Mouse (Mus musculus) frontal cortex, postnatal 36 days (tissue): Measurements from ENCODE around the gene Hist1h4d.

ENCODE experiments used
- DNase-seq, 2 experiments: peaks; one replicate each; pipeline ENCODE4 v3.0.0; 2022; ENCODE audit warnings: low spot score in 2 of 2

Hist1h4d gene

GRCm38 (mm10) chr13:23593051-23593770 lies 11.8 kb downstream of the Hist1h4d start:
- DNase-seq, result no peak

GRCm38 (mm10) chr13:23595185-23595584 lies 13.8 kb downstream of the Hist1h4d start:
- no peak for DNase-seq

GRCm38 (mm10) chr13:23595622-23596372 lies 14.4 kb downstream of the Hist1h4d start:
- DNase-seq, result no peak

GRCm38 (mm10) chr13:23597957-23598356 lies 16.6 kb downstream of the Hist1h4d start:
- peak in 1 of 2 experiments; percentile 72 for DNase-seq

DNA sequence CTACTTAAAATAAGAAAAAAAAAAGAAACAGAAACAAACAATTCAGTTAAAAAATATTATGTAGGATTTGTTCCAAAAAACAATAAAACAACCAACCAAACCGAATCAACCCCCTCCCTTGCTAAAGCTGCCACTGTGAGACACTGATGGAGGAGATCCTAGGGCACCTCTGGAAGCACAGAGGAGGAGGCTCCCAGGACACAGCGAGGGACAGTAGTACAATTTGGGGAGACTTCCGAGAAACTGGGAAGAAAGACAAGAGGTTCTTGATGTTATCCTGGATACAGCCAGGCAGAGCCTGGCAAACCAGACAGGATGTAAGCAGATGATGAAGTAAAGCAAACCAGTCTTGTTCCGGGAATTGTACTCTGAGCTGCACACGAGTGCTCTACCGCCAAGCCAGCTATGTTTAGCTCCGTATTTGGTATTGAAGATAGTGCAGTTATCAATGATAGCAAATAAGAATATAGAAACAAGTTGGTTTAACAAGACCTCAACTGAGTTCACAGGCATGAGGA lies 21.8 kb downstream of the Hist1h4d start:
- DNase-seq, result no peak

GRCm38 (mm10) chr13:23604452-23604851 lies 23.1 kb downstream of the Hist1h4d start:
- no peak for DNase-seq

DNA sequence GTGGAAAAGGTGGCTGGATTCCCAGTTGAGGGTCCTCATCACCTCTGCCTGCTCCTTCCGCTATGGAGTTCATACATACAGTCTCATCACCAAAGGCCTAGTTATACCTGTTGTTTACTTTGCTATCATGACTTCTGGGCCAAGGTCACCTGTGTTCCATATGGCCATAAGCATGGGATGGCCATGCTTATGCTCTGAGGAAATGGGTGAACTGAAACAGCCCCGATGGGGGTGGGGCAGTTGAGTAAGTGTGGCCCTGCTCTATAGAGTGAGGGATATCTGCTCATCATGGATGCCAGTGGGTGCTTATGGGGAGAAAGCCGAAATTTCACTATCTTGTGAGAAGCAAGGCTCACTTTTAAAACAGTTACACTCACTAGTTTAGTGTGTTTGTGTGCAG lies 23.7 kb downstream of the Hist1h4d start:
- DNase-seq, result no peak

DNA sequence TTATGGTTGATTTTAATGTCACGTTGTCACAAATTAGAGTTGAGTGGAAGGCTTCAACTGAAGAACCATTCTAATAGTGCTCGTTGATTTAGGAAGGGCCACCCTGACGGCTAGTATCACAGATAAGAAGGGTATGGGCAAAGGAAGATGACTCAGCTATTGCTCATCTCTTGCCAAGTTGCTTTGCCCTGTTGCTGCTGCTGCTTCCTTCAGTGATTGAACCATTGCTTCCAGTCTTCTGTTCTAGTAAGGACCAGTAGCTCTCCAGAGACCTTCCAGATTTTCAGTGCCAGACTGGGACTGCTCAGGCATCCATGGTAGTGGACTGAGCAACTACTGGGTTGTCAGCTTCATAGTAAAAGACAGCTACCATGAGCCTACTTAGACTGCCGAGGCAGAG lies 27.8 kb downstream of the Hist1h4d start:
- no peak for DNase-seq

DNA sequence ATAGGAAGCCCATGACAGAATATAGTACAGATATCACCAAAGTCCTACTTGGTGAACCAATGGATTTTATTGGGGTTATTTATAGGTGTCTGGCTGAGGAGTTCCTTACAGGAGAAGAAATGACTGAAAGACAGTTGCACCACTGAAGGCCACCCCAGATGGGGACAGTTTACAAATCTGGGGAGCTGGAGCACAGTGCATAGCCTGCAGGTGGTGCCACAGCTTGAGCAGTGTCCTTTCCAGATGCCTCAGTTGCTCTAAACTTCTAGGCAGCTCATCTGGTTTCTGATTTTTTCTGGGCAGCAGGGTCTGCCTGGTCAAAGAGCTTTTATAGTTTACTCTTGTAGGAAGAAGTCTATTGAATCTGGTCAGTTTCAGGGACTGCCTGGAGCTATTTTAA lies 28.4 kb downstream of the Hist1h4d start:
- DNase-seq, result no peak

DNA sequence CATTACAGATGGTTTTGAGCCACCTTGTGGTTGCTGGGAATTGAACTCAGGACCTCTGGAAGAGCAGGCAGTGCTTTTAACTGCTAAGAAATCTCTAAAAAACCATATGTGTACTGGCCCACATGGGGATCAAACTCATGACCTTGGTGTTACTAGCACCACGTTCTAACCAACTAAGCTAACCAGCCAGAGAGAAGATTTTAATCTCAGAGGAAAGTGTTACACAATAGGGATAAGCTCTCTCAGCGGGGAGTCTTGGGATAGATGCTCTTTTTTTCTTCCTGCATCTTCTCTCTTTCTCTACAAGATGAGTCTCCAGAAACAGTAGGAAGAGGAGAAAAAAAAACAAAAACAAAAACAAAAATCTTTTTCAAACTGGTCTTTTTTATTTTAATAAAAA lies 29.0 kb downstream of the Hist1h4d start:
- DNase-seq, result no peak

DNA sequence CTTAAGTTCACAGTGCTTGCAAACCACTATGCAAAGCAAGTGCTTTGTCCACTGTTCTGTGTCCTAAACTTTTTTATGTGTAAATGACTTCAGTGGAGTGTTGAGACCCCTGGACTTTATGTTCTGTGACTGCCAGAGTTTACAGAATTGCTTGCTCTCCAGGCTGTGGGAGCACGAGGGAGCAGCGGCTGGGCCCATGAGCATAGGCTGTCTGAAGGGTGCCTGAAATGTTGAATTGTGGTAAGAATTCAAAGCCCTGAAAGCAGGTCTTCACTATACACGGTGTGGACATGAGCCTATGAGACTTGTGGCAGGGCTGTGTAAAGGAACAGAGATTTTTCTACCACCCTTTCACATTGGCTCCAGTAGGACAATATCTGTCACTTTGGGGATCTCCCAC lies 30.2 kb downstream of the Hist1h4d start:
- DNase-seq, result no peak

GRCm38 (mm10) chr13:23620056-23620732 lies 38.8 kb downstream of the Hist1h4d start:
- DNase-seq, result peak in 1 of 2 experiments; percentile 6

- DNase-seq, result peak; percentile 76 to 83
Measured at GRCm38 (mm10) chr13:23620733-23621531, 39.5 kb downstream of the Hist1h4d start, which contains the start of gene Hist1h2be. TSS of gene Hist1h2be (minus strand) at chr13:23621124.

DNA sequence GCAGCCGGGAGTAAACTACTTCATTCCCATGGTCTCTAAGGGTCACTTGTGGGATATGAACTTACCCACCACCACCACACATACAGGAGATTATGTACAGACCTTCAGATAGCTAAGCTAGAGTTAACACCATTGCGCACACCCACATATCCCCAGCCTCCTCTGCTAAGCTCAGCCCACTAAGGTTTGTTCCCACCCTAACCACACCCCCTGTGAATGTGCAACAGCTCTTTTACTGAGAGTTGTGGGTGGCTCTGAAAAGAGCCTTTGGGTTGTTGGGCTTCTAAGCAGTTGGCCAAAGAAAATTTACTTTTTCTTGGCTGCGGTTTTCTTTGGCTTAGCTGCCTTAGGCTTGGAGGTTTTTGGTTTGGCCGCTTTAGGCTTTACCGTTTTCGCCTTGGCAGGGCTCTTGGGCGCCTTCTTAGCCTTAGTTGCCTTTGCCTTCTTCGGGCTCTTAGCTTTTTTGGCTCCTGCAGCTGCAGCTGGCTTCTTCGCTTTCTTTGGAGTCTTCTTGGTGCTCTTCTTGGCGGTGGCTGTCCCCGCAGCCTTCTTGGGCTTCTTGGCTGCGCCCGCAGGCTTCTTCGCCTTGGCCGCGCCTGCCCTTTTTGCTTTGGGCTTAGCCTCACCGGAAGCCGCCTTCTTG lies 40.3 kb downstream of the Hist1h4d start:
- peak in 1 of 2 experiments; percentile 70 for DNase-seq

DNA sequence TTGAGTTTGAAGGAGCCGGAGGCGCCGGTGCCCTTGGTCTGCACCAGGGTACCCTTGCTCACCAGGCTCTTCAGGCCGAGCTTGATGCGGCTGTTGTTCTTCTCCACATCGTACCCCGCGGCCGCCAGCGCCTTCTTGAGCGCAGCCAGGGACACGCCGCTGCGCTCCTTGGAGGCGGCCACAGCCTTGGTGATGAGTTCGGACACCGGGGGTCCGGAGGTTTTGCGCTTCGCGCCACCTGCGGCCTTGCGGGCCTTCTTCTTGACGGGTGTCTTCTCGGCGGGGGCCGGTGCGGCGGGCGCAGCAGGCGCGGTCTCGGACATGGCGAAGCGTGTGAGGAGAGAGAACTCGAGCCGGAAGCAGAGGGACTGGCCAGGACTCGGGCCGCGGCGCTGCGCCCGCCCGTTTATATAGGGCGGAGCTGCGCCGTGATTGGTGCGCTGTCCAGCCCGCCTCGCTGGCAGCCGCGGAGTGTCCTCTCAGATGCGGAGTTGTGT lies 40.8 kb downstream of the Hist1h4d start, which contains the start of gene Hist1h1e:
Gene Hist1h1e (minus strand): TSS at position 384 of the 497 bp plus-strand sequence.
- DNase-seq, result peak; percentile 84 to 88

DNA sequence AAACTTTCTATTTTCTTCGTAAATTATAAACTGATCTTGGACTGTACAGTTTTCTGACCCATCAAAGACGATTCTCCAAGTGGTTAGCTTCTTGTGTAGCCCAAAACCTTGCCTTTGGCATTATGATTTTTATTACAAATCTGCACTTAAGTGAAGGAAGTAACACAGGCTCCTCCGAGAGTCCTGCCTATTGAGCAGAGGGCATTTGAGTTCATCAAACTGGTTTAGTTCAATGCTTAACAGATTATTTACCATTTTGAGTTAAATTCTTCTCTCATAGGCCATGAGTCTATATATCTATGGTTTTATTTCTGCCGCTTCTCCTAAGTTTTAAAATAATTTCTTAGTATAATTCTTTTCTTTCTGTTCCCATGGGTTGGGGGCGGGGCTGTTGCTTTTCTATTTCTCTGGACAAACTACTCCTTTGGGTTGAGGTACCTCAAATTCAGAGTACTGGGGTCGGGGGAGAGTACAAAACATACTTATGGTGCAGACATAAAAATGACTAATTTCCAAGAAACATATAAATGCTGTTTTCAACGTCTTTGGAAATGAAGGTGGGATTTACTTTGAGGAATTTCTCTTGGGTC lies 41.6 kb downstream of the Hist1h4d start:
- no peak for DNase-seq

DNA sequence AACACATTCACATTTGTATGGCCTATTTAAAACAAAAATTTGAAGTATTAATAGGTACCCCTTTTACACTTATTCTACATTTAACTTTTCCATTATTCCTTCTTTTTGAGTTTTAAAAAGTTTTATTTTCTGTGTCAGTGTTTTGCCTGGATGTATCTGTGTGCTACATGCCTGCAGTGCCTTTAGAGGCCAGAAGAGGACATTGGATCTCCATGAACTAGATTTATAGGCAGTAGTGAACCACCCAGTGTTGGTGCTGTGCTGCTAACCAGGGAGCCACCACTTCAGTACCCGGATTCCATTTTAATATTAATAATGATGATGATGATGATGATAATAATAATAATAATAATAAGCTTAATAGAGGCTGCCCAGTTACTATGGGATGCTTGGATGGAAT lies 49.3 kb downstream of the Hist1h4d start:
- no peak for DNase-seq
